Mouse (Mus musculus) skeletal muscle tissue, adult 2 months (tissue): ENCODE results near the gene Zdhhc8.

Source experiments
- DNase-seq: peaks from one replicate; pipeline ENCODE4 v3.0.0-alpha.2; 2012; ENCODE audit warnings: low read depth, low spot score

Zdhhc8 gene

DNA sequence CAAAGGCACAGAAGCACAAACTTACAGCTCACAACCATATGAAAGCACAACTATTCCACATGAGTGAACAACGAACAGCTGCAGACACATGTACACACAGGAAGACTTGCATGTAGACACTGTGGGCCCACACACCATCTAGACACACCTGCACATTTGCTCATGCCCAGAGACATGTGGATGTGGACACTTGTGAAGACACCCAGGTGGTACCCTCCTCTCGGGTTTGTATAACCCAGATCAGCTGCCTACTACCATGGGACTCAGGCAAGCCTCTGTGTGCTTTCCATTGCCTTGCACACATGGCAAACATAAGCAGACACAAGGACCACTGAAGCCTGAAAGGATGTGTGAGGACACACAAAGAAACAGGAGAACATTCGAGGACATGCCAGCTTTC, 3.9 kb downstream of the Zdhhc8 start:
- no peak for DNase-seq

GRCm38 (mm10) chr16:18230617-18231016, 4.3 kb downstream of the Zdhhc8 start:
- no peak for DNase-seq

GRCm38 (mm10) chr16:18229622-18230021, 5.3 kb downstream of the Zdhhc8 start:
- peak; percentile 63 for DNase-seq

DNA sequence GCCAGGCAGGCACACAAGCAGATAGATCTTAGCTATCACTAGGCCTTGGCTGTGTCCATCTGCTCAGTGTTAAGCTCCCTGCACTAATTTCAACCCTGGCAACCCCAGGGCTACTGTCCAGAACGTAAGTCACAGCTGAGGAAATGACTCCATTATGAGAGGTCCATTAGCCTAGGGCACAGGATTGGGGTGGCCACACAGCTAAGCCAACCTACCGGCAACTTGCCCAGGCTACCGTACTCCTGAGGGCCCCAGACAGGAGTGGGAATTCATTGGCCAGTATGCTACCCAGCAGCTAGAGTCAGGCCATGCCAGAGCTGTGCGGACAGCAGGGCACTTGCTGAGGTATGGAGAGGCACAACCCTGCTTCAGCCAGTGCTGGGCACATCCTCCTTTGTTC, 6.1 kb downstream of the Zdhhc8 start:
- DNase-seq, result no peak

GRCm38 (mm10) chr16:18227897-18228422, 7.0 kb downstream of the Zdhhc8 start:
- DNase-seq, result no peak

DNA sequence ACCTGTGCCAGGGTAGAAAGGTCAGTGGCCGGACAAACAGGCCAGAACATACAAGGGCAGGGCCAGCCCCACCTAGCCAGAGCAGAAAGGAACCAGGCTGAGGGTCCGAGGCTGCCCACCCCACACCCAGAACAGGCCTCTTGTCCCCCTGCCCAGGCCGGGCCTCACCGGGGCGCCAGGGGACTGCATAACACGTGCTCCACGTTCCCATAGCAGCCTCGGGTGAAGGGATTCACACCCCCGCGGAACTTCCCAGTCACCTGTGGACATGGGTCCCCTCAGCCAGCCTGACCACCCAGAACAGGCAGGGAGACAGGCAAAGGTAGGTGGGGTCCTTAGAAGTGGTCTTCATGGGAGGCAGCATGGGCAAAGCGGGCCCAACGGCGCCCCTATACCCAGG, 7.7 kb downstream of the Zdhhc8 start:
- no peak for DNase-seq

- DNase-seq, result no peak
These were observed 12.7 kb downstream of the Zdhhc8 start for GRCm38 (mm10) chr16:18222188-18222587.

GRCm38 (mm10) chr16:18221543-18221898, 13.4 kb downstream of the Zdhhc8 start:
- no peak for DNase-seq

DNA sequence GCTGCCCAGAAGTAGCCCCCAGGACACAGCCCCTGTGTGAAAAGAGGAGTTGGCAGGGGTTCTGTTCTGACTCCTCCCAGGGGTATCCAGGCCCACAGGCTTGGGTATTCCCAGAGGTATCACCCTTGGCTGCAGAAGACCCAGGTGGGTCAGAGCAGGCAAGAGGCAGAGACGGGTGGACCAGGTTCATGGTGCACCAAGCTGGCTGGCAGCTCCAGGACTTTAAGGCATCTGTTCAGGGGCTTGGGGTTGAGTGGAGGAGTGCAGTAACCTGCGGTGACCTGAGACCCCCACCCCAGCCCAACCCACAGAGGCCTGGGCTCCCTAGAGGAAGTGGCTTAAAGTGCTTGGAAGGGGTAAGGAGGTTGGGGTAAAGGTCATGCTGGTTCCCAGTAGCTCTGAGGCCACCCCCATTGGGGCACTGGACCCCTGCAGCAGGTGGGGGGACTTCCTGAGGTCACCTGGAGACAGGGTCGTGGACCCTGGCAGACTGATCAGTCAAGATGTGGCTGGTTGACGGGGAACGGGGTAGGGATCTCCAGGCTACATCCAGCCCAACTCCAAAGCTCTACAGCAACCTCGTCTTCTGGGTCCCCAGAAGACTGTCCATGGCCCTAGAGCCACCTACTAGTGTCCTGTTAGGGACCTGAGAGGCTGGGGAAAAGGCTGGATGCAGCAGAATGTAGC, 13.9 kb downstream of the Zdhhc8 start:
- no peak for DNase-seq

GRCm38 (mm10) chr16:18220001-18220400, 14.9 kb downstream of the Zdhhc8 start:
- no peak for DNase-seq

- no peak for DNase-seq
These were observed 16.3 kb downstream of the Zdhhc8 start for GRCm38 (mm10) chr16:18218580-18218996.

GRCm38 (mm10) chr16:18217579-18217978, 17.4 kb downstream of the Zdhhc8 start, which contains the start of gene Ccdc188:
Gene Ccdc188, plus strand, starts transcription at chr16:18217879.
- no peak for DNase-seq

DNA sequence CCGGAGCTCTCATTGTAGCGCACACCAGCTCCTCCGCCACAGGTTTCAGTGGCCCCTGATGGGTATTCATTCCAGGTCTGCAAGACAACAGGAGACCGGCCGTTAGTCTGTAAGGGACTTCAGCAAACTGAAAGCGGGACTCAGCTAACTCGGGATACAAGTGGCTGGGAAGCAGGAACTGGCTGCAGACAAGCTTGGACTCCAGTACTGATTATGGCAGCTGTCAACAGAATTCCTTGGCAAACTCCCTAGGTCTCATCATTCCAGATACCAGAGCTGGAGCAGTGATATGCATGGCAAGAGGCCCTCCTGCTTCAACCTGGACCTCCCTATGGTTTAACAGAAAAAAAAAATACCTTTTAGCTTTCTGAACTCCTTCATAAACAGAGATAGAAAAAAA, 20.1 kb downstream of the Zdhhc8 start:
- DNase-seq, result no peak

DNA sequence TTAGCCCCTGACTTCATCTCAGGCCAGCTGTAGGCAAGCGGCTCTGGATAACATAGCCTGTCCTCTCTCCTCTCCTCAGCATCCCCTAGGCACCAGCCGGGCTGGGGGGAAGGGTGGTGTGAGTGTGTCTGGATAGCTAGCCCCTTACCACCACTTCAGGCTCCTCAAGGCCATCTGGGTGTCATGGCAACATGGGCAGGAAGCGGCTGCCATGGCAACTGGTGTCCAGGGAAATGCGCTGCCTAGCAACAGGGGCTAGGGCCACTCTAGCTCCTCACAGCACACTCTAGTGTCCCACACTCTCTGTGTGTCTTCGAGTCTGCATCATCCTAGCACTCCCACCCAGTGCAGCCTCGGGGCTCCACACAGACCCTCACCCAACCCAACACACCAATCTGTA, 21.2 kb downstream of the Zdhhc8 start:
- DNase-seq, result no peak

- DNase-seq, result peak; percentile 74
These were observed 23.3 kb downstream of the Zdhhc8 start for GRCm38 (mm10) chr16:18211417-18212171.

- DNase-seq, result no peak
These were observed 24.1 kb downstream of the Zdhhc8 start for GRCm38 (mm10) chr16:18210701-18211416.

- DNase-seq, result no peak
These were observed 31.4 kb downstream of the Zdhhc8 start for GRCm38 (mm10) chr16:18203430-18204091.

DNA sequence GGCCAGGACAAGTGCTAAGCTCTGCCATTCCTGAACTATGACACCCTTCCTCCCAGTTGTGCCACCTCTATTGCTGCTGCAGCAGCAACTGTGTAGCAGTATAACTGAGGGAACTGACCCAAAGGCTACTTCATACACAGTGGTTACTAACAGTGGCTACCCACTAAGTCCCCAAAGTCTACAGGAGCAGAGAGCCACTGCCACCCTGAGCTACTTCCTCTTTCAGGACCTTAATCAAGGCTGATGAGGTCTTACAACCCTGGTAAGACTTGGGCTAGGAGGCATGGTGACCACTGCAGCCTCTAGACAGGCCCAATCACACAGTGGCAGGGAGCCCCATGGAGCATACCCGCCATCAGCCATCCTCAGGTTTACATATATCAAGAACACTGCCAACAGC, 32.9 kb downstream of the Zdhhc8 start:
- DNase-seq, result no peak

GRCm38 (mm10) chr16:18201620-18202019, 33.3 kb downstream of the Zdhhc8 start:
- DNase-seq, result no peak

GRCm38 (mm10) chr16:18200062-18200461, 34.9 kb downstream of the Zdhhc8 start:
- DNase-seq, result no peak

GRCm38 (mm10) chr16:18198365-18199098, 36.4 kb downstream of the Zdhhc8 start:
- DNase-seq, result no peak
